Mouse (Mus musculus) MEL (cell line): ENCODE results near the gene Vmn2r88.
"Not testable (repeated sequence)": the region's sequence is repeated elsewhere in the genome, so short reads cannot be mapped to it uniquely, and the experiment has no call there.

Experiments used
- CTCF ChIP-seq, 3 experiments: IDR thresholded peaks in 2 of 3; conservative IDR thresholded peaks in 1 of 3; 2 replicates each; pipeline ENCODE4 v1.5.1; 2011 to 2012; ENCODE audit warnings: low read length in 3 of 3, low read depth in 2 of 3, mild to moderate bottlenecking in 2 of 3, improper control_type of control experiment in 1 of 3, inconsistent platforms in 1 of 3, mixed read lengths in 1 of 3, moderate library complexity in 1 of 3; ENCODE audit not compliant: control insufficient read depth in 1 of 3, insufficient read depth in 1 of 3, poor library complexity in 1 of 3, severe bottlenecking in 1 of 3
- MAFK ChIP-seq: IDR thresholded peaks from 2 replicates; pipeline ENCODE4 v1.6.1; 2011; ENCODE audit warnings: low read depth, mild to moderate bottlenecking, low read length, improper control_type of control experiment, borderline replicate concordance
- MEF2A ChIP-seq: IDR thresholded peaks from 2 replicates; pipeline ENCODE4 v1.6.1; 2014; ENCODE audit warnings: low read depth, mild to moderate bottlenecking, inconsistent platforms, low read length, improper control_type of control experiment; ENCODE audit not compliant: poor library complexity, insufficient replicate concordance, severe bottlenecking; ENCODE audit errors: extremely low read depth
- MYC ChIP-seq: IDR thresholded peaks from 2 replicates; pipeline ENCODE4 v1.6.1; 2011; ENCODE audit warnings: low read depth, mild to moderate bottlenecking, low read length, improper control_type of control experiment, moderate library complexity
- NELFE ChIP-seq: IDR thresholded peaks from 2 replicates; pipeline ENCODE4 v1.6.1; 2011; ENCODE audit warnings: low read depth, low read length, improper control_type of control experiment
- POLR2A ChIP-seq, 2 experiments: IDR thresholded peaks; 2 replicates each; pipeline ENCODE4 v1.6.1; 2011 to 2012; ENCODE audit warnings: low read length in 2 of 2, mild to moderate bottlenecking in 2 of 2, control low read depth in 1 of 2, improper control_type of control experiment in 1 of 2, low read depth in 1 of 2, moderate library complexity in 1 of 2; ENCODE audit not compliant: control insufficient read depth in 1 of 2, insufficient read depth in 1 of 2, poor library complexity in 1 of 2
- TAL1 ChIP-seq: IDR thresholded peaks from 2 replicates; pipeline ENCODE4 v1.6.1; 2012; ENCODE audit warnings: mild to moderate bottlenecking, inconsistent platforms, low read length, moderate library complexity, mixed read lengths
- TBP ChIP-seq: IDR thresholded peaks from 2 replicates; pipeline ENCODE4 v1.8.0; 2011; ENCODE audit warnings: low read depth, low read length, improper control_type of control experiment
- USF1 ChIP-seq: IDR thresholded peaks from 2 replicates; pipeline ENCODE4 v1.6.1; 2014; ENCODE audit warnings: low read depth, mild to moderate bottlenecking, inconsistent platforms, low read length, improper control_type of control experiment, moderate library complexity
- ZNF384 ChIP-seq: IDR thresholded peaks from 2 replicates; pipeline ENCODE4 v1.6.1; 2012; ENCODE audit warnings: low read depth, mild to moderate bottlenecking, inconsistent platforms, low read length, improper control_type of control experiment

DNA sequence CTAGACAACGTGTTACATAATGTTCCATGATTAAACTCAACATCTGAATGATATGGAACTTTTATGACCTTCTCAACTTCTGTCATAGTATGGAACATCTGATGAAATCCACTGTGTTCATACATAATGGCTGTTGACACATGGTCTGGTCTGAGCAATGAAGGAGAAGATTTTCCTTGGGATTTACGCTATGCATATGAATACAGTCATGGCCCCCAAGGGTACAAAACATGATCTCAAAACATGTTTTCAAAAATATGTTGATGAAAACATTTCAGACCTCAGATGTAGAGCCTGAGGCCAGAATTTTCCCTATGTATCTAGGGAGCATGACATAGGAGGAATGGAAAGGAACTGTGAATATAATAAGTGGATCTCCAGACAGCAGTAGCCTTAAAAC lies 40.9 kb downstream of the Vmn2r88 start, which contains the start of gene Vmn2r89:
- TF ChIP-seq TBP; NELFE; POLR2A (IDR thresholded peaks at IDR 0.05; ENCODE audit: control insufficient read depth in 1 of 2, insufficient read depth in 1 of 2, low read depth in 1 of 2, low read length in 2 of 2, poor library complexity in 1 of 2); MEF2A; MAFK; USF1; TAL1; ZNF384; CTCF (IDR thresholded peaks at IDR 0.05 in 2 of 3, conservative IDR thresholded peaks at IDR 0.05 in 1 of 3; ENCODE audit: control insufficient read depth in 1 of 3, insufficient read depth in 1 of 3, low read depth in 2 of 3, low read length in 3 of 3, poor library complexity in 1 of 3, severe bottlenecking in 1 of 3); MYC: not testable (repeated sequence)
